Mouse (Mus musculus) left cerebral cortex, adult 9 months (tissue): ENCODE results near the gene Siae.

Source experiments
- DNase-seq, 2 experiments: peaks; one replicate each; pipeline ENCODE4 v3.0.0; 2022; ENCODE audit warnings: low spot score in 2 of 2

Siae gene

GRCm38 (mm10) chr9:37625129-37625528, 69.6 kb downstream of the Siae start:
- no peak for DNase-seq

- peak; percentile 71 to 86 for DNase-seq
These were observed 70.1 kb downstream of the Siae start for GRCm38 (mm10) chr9:37625641-37626040.

GRCm38 (mm10) chr9:37626103-37626567, 70.6 kb downstream of the Siae start:
- DNase-seq, result peak in 1 of 2 experiments; percentile 57

- no peak for DNase-seq
These were observed 71.8 kb downstream of the Siae start for GRCm38 (mm10) chr9:37627263-37627662.

- DNase-seq, result no peak
These were observed 73.1 kb downstream of the Siae start for GRCm38 (mm10) chr9:37628581-37628980.

- DNase-seq, result no peak
These were observed 74.4 kb downstream of the Siae start for GRCm38 (mm10) chr9:37629941-37630340.

- DNase-seq, result no peak
These were observed 76.8 kb downstream of the Siae start for GRCm38 (mm10) chr9:37632305-37632704.

GRCm38 (mm10) chr9:37634269-37634668, 78.8 kb downstream of the Siae start:
- no peak for DNase-seq

GRCm38 (mm10) chr9:37636335-37636734, 80.8 kb downstream of the Siae start:
- DNase-seq, result peak in 1 of 2 experiments; percentile 69

GRCm38 (mm10) chr9:37636800-37637542, 81.5 kb downstream of the Siae start:
- DNase-seq, result no peak

- no peak for DNase-seq
These were observed 83.2 kb downstream of the Siae start for GRCm38 (mm10) chr9:37638721-37639120.

GRCm38 (mm10) chr9:37646246-37646645, 90.7 kb downstream of the Siae start:
- no peak for DNase-seq

- DNase-seq, result no peak
These were observed 95.1 kb downstream of the Siae start for GRCm38 (mm10) chr9:37650639-37651038.

- DNase-seq, result no peak
These were observed 98.3 kb downstream of the Siae start for GRCm38 (mm10) chr9:37653836-37654235.

- DNase-seq, result no peak
These were observed 100.5 kb downstream of the Siae start for GRCm38 (mm10) chr9:37655961-37656360.

GRCm38 (mm10) chr9:37656439-37656881, 101.0 kb downstream of the Siae start:
- DNase-seq, result peak in 1 of 2 experiments; percentile 12

- peak; percentile 35 to 74 for DNase-seq
These were observed 101.5 kb downstream of the Siae start, which contains the start of gene Tbrg1 for GRCm38 (mm10) chr9:37656931-37657481. Gene Tbrg1, minus strand, starts transcription at chr9:37657312.

- DNase-seq, result no peak
These were observed 103.9 kb downstream of the Siae start for GRCm38 (mm10) chr9:37659413-37659812.

- no peak for DNase-seq
These were observed 107.7 kb downstream of the Siae start for GRCm38 (mm10) chr9:37663210-37663609.

- DNase-seq, result no peak
These were observed 109.1 kb downstream of the Siae start for GRCm38 (mm10) chr9:37664604-37665003.

GRCm38 (mm10) chr9:37666045-37666444, 110.5 kb downstream of the Siae start:
- no peak for DNase-seq

- no peak for DNase-seq
These were observed 113.6 kb downstream of the Siae start, which contains the start of gene Panx3 for GRCm38 (mm10) chr9:37669115-37669514. Gene Panx3, minus strand, starts transcription at chr9:37669235.

GRCm38 (mm10) chr9:37669678-37670077, 114.2 kb downstream of the Siae start:
- no peak for DNase-seq
